Comparison of ENCODE assay signal across 21 mouse cellular contexts in genomic region chr3:79690111-79690651, GRCm38 (mm10). TPM values are rescaled to one million over a fixed set of nuclear protein-coding genes. Genes with fewer than 3 reads are reported as not detected.
DNase-seq lines count a peak whose midpoint lies in the region; ATAC-seq and TF ChIP-seq lines count a peak whose summit lies in the region.
"Had no signal": no experiment of that assay in that cellular context is flagged by ENCODE, and none has a peak within 500 bp of the region (broad histone marks: within the 10 kb centered on the region; RNA-seq: fewer than 3 reads in every experiment).

No protein-coding gene starts in this region.

- H3K4me1 ChIP-seq in liver, adult 2 months (ENCODE audit: control insufficient read depth, insufficient read depth, low read length), result no peaks in the 10 kb centered on the region
- no peaks in the 10 kb centered on the region for H3K4me1 ChIP-seq in liver, postnatal 0 days (ENCODE audit: insufficient read depth)
- H3K4me1 ChIP-seq in heart, embryonic 16.5 days (ENCODE audit: control insufficient read depth, insufficient read depth, low read length), result 0 out of 2 replicates have a peak, but pooled peaks cover 5% of the 10 kb centered on the region
- no peaks in the 10 kb centered on the region for H3K4me1 ChIP-seq in hindbrain, postnatal 0 days (ENCODE audit: insufficient read depth, low read length)
- H3K4me1 ChIP-seq: embryonic facial prominence, embryonic 12.5 days; forebrain, embryonic 12.5 days; limb, embryonic 10.5 days; liver, embryonic 15.5 days; stomach, embryonic 15.5 days had no signal

- no peak overlapping the region for H3K27ac ChIP-seq in liver, adult 2 months (replicated peaks; ENCODE audit: insufficient read depth, low read depth, low read length)
- H3K27ac ChIP-seq in liver, postnatal 0 days (ENCODE audit: low read depth), result no peak overlapping the region
- peak overlapping the region; percentile 95 for H3K27ac ChIP-seq in heart, embryonic 16.5 days (ENCODE audit: low read length)
- no peak overlapping the region for H3K27ac ChIP-seq in hindbrain, postnatal 0 days
- H3K27ac ChIP-seq: embryonic facial prominence, embryonic 12.5 days; forebrain, embryonic 12.5 days; hindbrain, embryonic 14.5 days; layer of hippocampus, adult 2 months; limb, embryonic 10.5 days; liver, embryonic 15.5 days; stomach, embryonic 15.5 days had no signal

- no peaks in the 10 kb centered on the region for H3K79me2 ChIP-seq in liver, adult 2 months (ENCODE audit: control insufficient read depth, insufficient read depth, low read length)

- H3K9me3 ChIP-seq in liver, postnatal 0 days (ENCODE audit: low read length), result peaks cover 5% of the 10 kb centered on the region; the same call in 1 of the 2 replicates
- H3K9me3 ChIP-seq in heart, embryonic 16.5 days (replicated peaks; ENCODE audit: control insufficient read depth, low read length), result peaks cover 14% of the 10 kb centered on the region; the same call in 1 of the 2 replicates
- no peaks in the 10 kb centered on the region for H3K9me3 ChIP-seq in hindbrain, postnatal 0 days (ENCODE audit: low read length)
- H3K9me3 ChIP-seq: embryonic facial prominence, embryonic 12.5 days; forebrain, embryonic 12.5 days; limb, embryonic 10.5 days; stomach, embryonic 15.5 days had no signal

- H3K4me3 ChIP-seq in liver, adult 2 months (ENCODE audit: insufficient read depth, low read depth, low read length), result no peak overlapping the region
- H3K4me3 ChIP-seq in liver, postnatal 0 days (ENCODE audit: low read depth, low read length), result no peak overlapping the region
- no peak overlapping the region for H3K4me3 ChIP-seq in heart, embryonic 16.5 days (ENCODE audit: low read length)
- no peak overlapping the region for H3K4me3 ChIP-seq in hindbrain, postnatal 0 days (ENCODE audit: low read length)
- H3K4me3 ChIP-seq: embryonic facial prominence, embryonic 12.5 days; forebrain, embryonic 12.5 days; layer of hippocampus, adult 2 months; limb, embryonic 10.5 days; liver, embryonic 15.5 days; stomach, embryonic 15.5 days had no signal

- ATAC-seq in liver, postnatal 0 days, result no peak
- ATAC-seq in heart, embryonic 16.5 days (replicated peaks; ENCODE audit: extremely low read depth, insufficient read depth, low FRiP score), result peak; percentile 96
- no peak for ATAC-seq in hindbrain, postnatal 0 days
- ATAC-seq in granulocyte monocyte progenitor cell, adult 5-6 weeks (replicated peaks; ENCODE audit: poor library complexity, severe bottlenecking), result no peak
- ATAC-seq: activated CD4-positive, CD25-positive, alpha-beta regulatory T cell, adult 4 months; CD4-positive, CD25-positive, alpha-beta regulatory T cell, adult 4 months; midbrain, embryonic 16.5 days had no signal

- 77% methylated on average over 9 of the region's 9 CpGs for WGBS in liver, adult 2 months
- 59% methylated on average over 9 of the region's 9 CpGs for WGBS in liver, postnatal 0 days (ENCODE audit: insufficient replicate concordance)
- WGBS in heart, embryonic 16.5 days, result 35% methylated on average over 9 of the region's 9 CpGs
- WGBS in hindbrain, postnatal 0 days, result 86% methylated on average over 9 of the region's 9 CpGs

- DNase-seq in liver, adult 2 months (ENCODE audit: extremely low read depth, low read depth, low spot score), result peak; percentile 33
- DNase-seq in liver, postnatal 0 days, result no peak
- peak; percentile 98 for DNase-seq in heart, adult 11 months
- no peak for DNase-seq in ovary, postnatal 10 days (ENCODE audit: low spot score)
- DNase-seq in hindbrain, postnatal 0 days (ENCODE audit: low spot score), result no peak
- DNase-seq: cerebellum, postnatal 10 days; kidney, adult 8-10 months; right cerebral cortex, postnatal 4 days; thymus, postnatal 14 days had no signal

- TF ChIP-seq POLR2A in liver, adult 2 months (IDR thresholded peaks at IDR 0.05; ENCODE audit: extremely low read depth, insufficient read depth, low read length), result no peak

- TF ChIP-seq EP300 in liver, postnatal 0 days (IDR thresholded peaks at IDR 0.05; ENCODE audit: low read depth), result no peak

- no peaks in the 10 kb centered on the region for H3K27me3 ChIP-seq in liver, adult 2 months (ENCODE audit: control insufficient read depth, insufficient read depth, low read length)
- no peaks in the 10 kb centered on the region for H3K27me3 ChIP-seq in liver, postnatal 0 days (ENCODE audit: insufficient read depth, low read length)
- H3K27me3 ChIP-seq in heart, embryonic 16.5 days (ENCODE audit: control insufficient read depth, insufficient read depth, low read length), result no peaks in the 10 kb centered on the region
- H3K27me3 ChIP-seq in hindbrain, postnatal 0 days (ENCODE audit: insufficient read depth, low read length), result no peaks in the 10 kb centered on the region
- H3K27me3 ChIP-seq: embryonic facial prominence, embryonic 12.5 days; forebrain, embryonic 12.5 days; liver, embryonic 15.5 days; stomach, embryonic 15.5 days had no signal

- H3K9ac ChIP-seq in liver, adult 2 months (ENCODE audit: low read depth, low read length), result no peak overlapping the region
- H3K9ac ChIP-seq in liver, postnatal 0 days (replicated peaks), result no peak overlapping the region
- no peak overlapping the region for H3K9ac ChIP-seq in heart, embryonic 16.5 days (ENCODE audit: low read length)
- H3K9ac ChIP-seq in hindbrain, postnatal 0 days (replicated peaks; ENCODE audit: low read length), result no peak overlapping the region
- H3K9ac ChIP-seq: embryonic facial prominence, embryonic 12.5 days; forebrain, embryonic 12.5 days; hindbrain, embryonic 14.5 days; liver, embryonic 15.5 days; stomach, embryonic 15.5 days had no signal

- no peak overlapping the region for H3K4me2 ChIP-seq in liver, postnatal 0 days (ENCODE audit: low read depth, low read length)
- H3K4me2 ChIP-seq in heart, embryonic 16.5 days (ENCODE audit: low read depth, low read length), result no peak overlapping the region
- no peak overlapping the region for H3K4me2 ChIP-seq in hindbrain, postnatal 0 days (ENCODE audit: low read depth, low read length)
- H3K4me2 ChIP-seq: embryonic facial prominence, embryonic 12.5 days; forebrain, embryonic 12.5 days; hindbrain, embryonic 14.5 days; liver, embryonic 15.5 days; stomach, embryonic 15.5 days had no signal

- no peak for TF ChIP-seq CTCF in liver, adult 2 months (IDR thresholded peaks at IDR 0.05; ENCODE audit: low read depth, low read length)
- no peak for TF ChIP-seq CTCF in liver, postnatal 0 days (IDR thresholded peaks at IDR 0.05; ENCODE audit: low read depth)
- TF ChIP-seq CTCF in hindbrain, postnatal 0 days (IDR thresholded peaks at IDR 0.05; ENCODE audit: low read depth), result no peak

- no peaks in the 10 kb centered on the region for H3K36me3 ChIP-seq in liver, adult 2 months (ENCODE audit: control insufficient read depth, insufficient read depth, low read length)
- no peaks in the 10 kb centered on the region for H3K36me3 ChIP-seq in liver, postnatal 0 days (replicated peaks; ENCODE audit: insufficient read depth, low read length)
- 0 out of 2 replicates have a peak, but pooled peaks cover 3% of the 10 kb centered on the region for H3K36me3 ChIP-seq in heart, embryonic 16.5 days (ENCODE audit: control insufficient read depth, insufficient read depth)
- no peaks in the 10 kb centered on the region for H3K36me3 ChIP-seq in hindbrain, postnatal 0 days (ENCODE audit: insufficient read depth, low read length)
- H3K36me3 ChIP-seq: embryonic facial prominence, embryonic 12.5 days; forebrain, embryonic 12.5 days; limb, embryonic 10.5 days; liver, embryonic 15.5 days; stomach, embryonic 15.5 days had no signal

RNA-seq across cellular contexts. Expression of gene Rxfp1, which starts 47.5 kb away (rescaled TPM):
- not detected in 2 replicates for total RNA-seq in liver, adult 2 months (2014; rRNA removed)
- polyA plus RNA-seq in liver, adult 2 months (2012; rRNA removed), result not detected in 2 replicates
- 0.02 TPM in 1 of 2 replicates, not detected in the other for polyA plus RNA-seq in liver, postnatal 0 days (2015; fragmentation: Nextera tagmentation; extraction: Ambion mirVana)
- 12.4 and 15.1 TPM in 2 replicates for polyA plus RNA-seq in heart, embryonic 16.5 days (2015; fragmentation: Nextera tagmentation; extraction: Ambion mirVana)
- 0.63 and 1.0 TPM in 2 replicates for total RNA-seq in hindbrain, postnatal 0 days (2014; rRNA removed)
- 0.20 and 0.40 TPM in 2 replicates for polyA plus RNA-seq in hindbrain, postnatal 0 days (2015; fragmentation: Nextera tagmentation; extraction: Ambion mirVana)
- not detected in 2 replicates for total RNA-seq in granulocyte monocyte progenitor cell, adult 5-6 weeks (2014; fragmentation: Nextera tagmentation)
- not detected in 2 replicates for total RNA-seq in granulocyte monocyte progenitor cell, adult 5-6 weeks (2017)
- polyA plus RNA-seq: activated CD4-positive, CD25-positive, alpha-beta regulatory T cell, adult 4 months; CD4-positive, CD25-positive, alpha-beta regulatory T cell, adult 4 months; forebrain, embryonic 12.5 days; liver, embryonic 15.5 days; stomach, embryonic 15.5 days had no signal

Comparison
In these comparisons a context has a peak if more than half of its experiments do, and no peak if none do; other contexts are left out.
1. DNase-seq: peak in liver, adult 2 months (single experiment) and heart, adult 11 months (single experiment); none in liver, postnatal 0 days (single experiment), ovary, postnatal 10 days (single experiment) and hindbrain, postnatal 0 days (single experiment).